Mouse (Mus musculus) cerebellum, adult 2 months (tissue): ENCODE results near the gene Repin1.

ENCODE experiments used
- CTCF ChIP-seq: fragments of 200-500 bp; IDR thresholded peaks from 2 replicates; pipeline ENCODE4 v1.5.1; 2011; ENCODE audit warnings: low read depth, mild to moderate bottlenecking, control low read depth, low read length, moderate library complexity, borderline replicate concordance; ENCODE audit not compliant: insufficient read depth
- POLR2A ChIP-seq: fragments of 200-500 bp; IDR thresholded peaks from 2 replicates; pipeline ENCODE4 v1.6.1; 2011; ENCODE audit warnings: low read length, control low read depth, borderline replicate concordance; ENCODE audit not compliant: insufficient read depth

- TF ChIP-seq POLR2A (no peak), CTCF (no peak)
Observed at GRCm38 (mm10) chr6:48637811-48638500, 44.3 kb downstream of the Repin1 start.
